Mouse (Mus musculus): ENCODE data around the gene Srpx. TPM values are rescaled to one million over a fixed set of nuclear protein-coding genes. Genes with fewer than 3 reads are reported as not detected.

Gene Srpx
- 2.5 and 3.1 TPM in 2 replicates for polyA plus RNA-seq (2016; fragmentation: Nextera tagmentation; extraction: Ambion mirVana)

DNA sequence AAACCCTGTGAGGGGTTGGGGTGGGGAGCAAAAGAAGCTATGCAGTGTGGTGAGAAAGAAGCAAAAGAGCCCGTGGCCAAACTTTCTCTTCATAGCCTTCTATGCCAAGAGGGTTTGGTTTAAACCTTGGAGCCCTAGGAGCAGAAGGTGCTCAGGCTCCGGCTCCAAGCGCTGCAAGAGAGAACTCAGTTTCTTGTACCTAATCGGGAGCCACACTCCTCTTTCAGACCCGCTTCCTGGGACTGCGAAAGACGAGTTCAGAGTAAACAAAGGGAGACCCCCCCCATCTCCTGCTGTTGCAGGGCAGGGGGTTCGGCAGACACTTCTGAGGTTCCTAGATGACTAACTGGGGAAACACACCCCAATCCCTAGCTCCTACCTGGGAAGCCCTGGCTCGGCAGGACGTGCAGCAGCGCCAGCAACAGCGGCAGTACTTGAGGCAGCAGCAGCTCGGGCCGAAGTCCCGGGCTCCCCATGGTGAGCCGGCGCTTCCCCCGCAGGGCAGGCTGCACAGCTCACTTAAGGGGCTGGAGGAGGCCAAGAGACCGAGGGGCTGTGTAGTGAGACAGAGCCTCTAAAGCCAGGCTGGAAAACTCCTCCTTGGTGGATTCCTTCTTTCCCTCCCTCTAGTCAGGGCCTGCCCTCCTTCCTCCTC is at the start of gene Srpx:
Gene Srpx, minus strand, starts transcription at position 645 of the 655 bp plus-strand sequence.
- H3K27ac ChIP-seq: peak within 1 kb of the TSS; percentile 75
- no peaks in the 10 kb centered on the region for H3K36me3 ChIP-seq (replicated peaks)
- peaks cover 10% of the 10 kb centered on the region for H3K4me1 ChIP-seq
- H3K27me3 ChIP-seq (ENCODE audit: poor library complexity, severe bottlenecking): peaks cover 32% of the 10 kb centered on the region
- peak within 1 kb of the TSS; percentile 46 for H3K4me3 ChIP-seq
- H3K9me3 ChIP-seq: no peaks in the 10 kb centered on the region
- WGBS: 23% methylated on average over 19 of the region's 19 CpGs
- DNase-seq (ENCODE audit: extremely low spot score, low spot score): peak; percentile 15

DNA sequence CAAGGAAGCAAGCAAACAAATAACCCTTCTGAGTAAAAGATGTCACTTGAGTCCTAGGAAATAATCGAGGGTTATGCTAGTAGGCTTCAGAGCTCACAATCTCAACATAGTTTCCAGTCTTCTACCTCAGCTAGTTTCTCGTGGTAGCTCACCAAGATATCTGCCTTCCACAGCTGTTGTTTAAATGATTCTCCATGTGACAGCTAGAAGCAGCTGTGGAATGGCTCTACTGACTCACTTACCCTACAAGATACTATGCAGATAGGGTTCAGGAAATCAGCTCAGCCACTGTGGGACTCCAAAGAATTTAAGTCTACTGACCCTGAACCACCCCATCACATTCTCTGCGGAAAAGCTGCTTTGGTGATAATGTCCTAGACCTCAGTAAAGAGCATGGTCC is 34.9 kb upstream of the Srpx start:
- Histone ChIP-seq H3K4me3 (no peak overlapping the region), H3K27me3 (ENCODE audit: poor library complexity, severe bottlenecking) (no peaks in the 10 kb centered on the region), H3K36me3 (replicated peaks) (no peaks in the 10 kb centered on the region), H3K9me3 (no peaks in the 10 kb centered on the region), H3K4me1 (no peaks in the 10 kb centered on the region), H3K27ac (no peak overlapping the region)
- no peak for DNase-seq (ENCODE audit: extremely low spot score, low spot score)
- 76% methylated on average over 3 of the region's 3 CpGs for WGBS

DNA sequence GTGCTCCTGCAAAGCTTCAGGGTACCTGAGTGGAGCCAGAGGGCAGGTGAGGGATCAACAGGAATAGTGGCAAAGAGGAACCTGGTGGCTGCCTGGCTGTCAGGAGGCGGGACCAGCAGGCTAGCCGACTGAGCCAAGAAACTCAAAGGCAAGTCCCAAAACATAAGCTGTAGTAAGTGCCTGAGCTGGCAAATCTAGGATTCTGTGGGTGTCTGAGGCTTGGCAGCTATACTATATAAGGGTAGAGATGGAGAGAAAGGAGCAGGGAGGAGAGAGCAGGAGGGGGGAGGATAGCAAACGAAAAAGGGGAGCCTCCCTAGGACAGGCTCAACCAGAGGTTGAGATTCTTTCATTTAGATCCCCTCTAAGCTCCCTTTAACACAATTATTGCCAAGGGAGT is 1.7 kb downstream of the Srpx start:
- peaks cover 32% of the 10 kb centered on the region for H3K27me3 ChIP-seq (ENCODE audit: poor library complexity, severe bottlenecking)
- 46% methylated on average over 3 of the region's 3 CpGs for WGBS
- no peak for DNase-seq (ENCODE audit: extremely low spot score, low spot score)
- H3K36me3 ChIP-seq (replicated peaks): no peaks in the 10 kb centered on the region
- H3K4me3 ChIP-seq: no peak overlapping the region
- no peaks in the 10 kb centered on the region for H3K9me3 ChIP-seq
- H3K4me1 ChIP-seq: peaks cover 10% of the 10 kb centered on the region
- no peak overlapping the region for H3K27ac ChIP-seq

DNA sequence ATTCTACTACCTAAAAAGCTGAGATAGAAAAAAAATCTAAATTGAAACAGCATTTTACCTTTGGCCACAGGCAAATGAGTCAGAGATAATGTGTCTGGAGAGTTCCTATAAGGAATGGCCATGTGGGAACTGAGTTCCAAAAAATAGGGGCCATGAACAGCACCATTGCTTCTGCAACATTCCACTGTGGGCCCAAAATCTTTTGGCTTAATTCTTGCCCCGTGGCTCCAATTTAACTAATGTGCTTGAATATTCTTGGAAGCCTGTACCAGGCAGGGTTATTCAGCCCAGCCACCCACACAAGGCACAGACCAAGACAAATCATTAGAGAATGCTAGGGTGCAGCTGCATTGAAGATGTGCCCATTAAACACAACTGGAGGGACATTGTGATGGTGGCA is 6.8 kb downstream of the Srpx start:
- H3K36me3 ChIP-seq (replicated peaks): no peaks in the 10 kb centered on the region
- H3K4me1 ChIP-seq: no peaks in the 10 kb centered on the region
- WGBS: 71% methylated on average over 1 of the region's 1 CpGs
- H3K27me3 ChIP-seq (ENCODE audit: poor library complexity, severe bottlenecking): 0 out of 2 replicates have a peak, but pooled peaks cover 6% of the 10 kb centered on the region
- H3K27ac ChIP-seq: no peak overlapping the region
- DNase-seq (ENCODE audit: extremely low spot score, low spot score): no peak
- no peak overlapping the region for H3K4me3 ChIP-seq
- H3K9me3 ChIP-seq: no peaks in the 10 kb centered on the region

DNA sequence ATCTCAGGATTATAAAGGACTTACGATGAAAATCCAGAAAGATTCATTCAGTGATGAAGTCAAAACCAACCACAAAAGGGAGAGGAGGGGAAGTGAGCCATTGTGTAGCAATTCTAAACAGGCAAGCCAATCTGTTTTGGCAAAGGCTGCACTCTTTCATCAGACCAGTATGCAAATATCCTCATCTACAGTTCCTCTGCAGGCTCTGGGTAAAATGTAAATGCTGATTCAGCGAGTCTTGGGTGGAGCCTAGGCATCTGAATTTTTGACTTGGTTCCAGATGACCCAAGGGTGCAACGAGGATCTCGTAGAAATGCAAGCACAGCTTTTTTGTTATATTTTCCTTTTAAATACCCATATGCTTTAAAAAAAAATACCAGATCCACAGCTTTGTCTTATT is 9.0 kb downstream of the Srpx start:
- Histone ChIP-seq H3K36me3 (replicated peaks) (no peaks in the 10 kb centered on the region), H3K4me3 (no peak overlapping the region), H3K9me3 (no peaks in the 10 kb centered on the region), H3K27ac (no peak overlapping the region), H3K27me3 (ENCODE audit: poor library complexity, severe bottlenecking) (no peaks in the 10 kb centered on the region), H3K4me1 (no peaks in the 10 kb centered on the region)
- 78% methylated on average over 4 of the region's 4 CpGs for WGBS
- no peak for DNase-seq (ENCODE audit: extremely low spot score, low spot score)

DNA sequence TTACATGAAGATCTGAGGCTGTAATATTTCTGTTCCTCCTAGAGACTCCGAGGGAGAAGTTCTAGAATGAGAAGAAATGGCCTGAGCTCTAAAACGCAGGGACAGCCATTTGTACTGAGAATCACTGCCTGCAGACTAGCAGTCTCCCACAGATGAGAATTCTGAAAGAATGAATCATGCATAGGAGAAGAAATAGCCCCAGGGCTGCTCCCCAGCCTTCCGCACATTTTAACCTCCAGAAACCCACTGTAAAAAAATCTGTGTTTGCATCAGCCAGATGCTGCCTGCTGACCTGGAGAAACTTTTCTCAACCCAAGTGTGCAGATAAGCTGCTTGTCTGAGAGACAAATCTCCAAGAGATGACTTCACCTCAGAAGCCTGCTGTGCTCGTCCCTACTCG is 12.0 kb downstream of the Srpx start:
- no peak overlapping the region for H3K27ac ChIP-seq
- H3K36me3 ChIP-seq (replicated peaks): no peaks in the 10 kb centered on the region
- WGBS: 71% methylated on average over 5 of the region's 5 CpGs
- H3K4me3 ChIP-seq: no peak overlapping the region
- H3K9me3 ChIP-seq: no peaks in the 10 kb centered on the region
- DNase-seq (ENCODE audit: extremely low spot score, low spot score): no peak
- no peaks in the 10 kb centered on the region for H3K27me3 ChIP-seq (ENCODE audit: poor library complexity, severe bottlenecking)
- H3K4me1 ChIP-seq: no peaks in the 10 kb centered on the region

DNA sequence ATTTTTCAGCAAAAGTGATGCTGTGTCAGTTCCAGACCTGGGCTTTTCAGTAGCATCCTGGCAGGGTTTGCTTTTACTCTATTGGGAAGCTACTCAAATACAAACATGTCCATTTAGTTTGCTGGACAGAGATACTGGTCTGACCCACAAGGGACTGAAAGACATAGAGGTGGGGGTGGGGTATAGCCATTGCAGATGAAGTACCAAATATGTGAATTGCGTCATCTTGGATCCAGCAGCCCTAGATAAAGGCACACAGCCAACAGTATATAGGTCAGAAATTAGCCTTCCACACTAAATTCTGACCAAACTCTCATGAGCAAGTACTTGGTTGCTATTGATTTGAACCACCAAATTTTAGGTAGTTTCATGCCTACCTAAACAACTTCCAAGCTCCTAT is 14.8 kb downstream of the Srpx start:
- no peak for DNase-seq (ENCODE audit: extremely low spot score, low spot score)
- no peaks in the 10 kb centered on the region for H3K27me3 ChIP-seq (ENCODE audit: poor library complexity, severe bottlenecking)
- 84% methylated on average over 1 of the region's 1 CpGs for WGBS
- no peak overlapping the region for H3K4me3 ChIP-seq
- H3K27ac ChIP-seq: no peak overlapping the region
- H3K9me3 ChIP-seq: no peaks in the 10 kb centered on the region
- H3K36me3 ChIP-seq (replicated peaks): no peaks in the 10 kb centered on the region
- no peaks in the 10 kb centered on the region for H3K4me1 ChIP-seq

DNA sequence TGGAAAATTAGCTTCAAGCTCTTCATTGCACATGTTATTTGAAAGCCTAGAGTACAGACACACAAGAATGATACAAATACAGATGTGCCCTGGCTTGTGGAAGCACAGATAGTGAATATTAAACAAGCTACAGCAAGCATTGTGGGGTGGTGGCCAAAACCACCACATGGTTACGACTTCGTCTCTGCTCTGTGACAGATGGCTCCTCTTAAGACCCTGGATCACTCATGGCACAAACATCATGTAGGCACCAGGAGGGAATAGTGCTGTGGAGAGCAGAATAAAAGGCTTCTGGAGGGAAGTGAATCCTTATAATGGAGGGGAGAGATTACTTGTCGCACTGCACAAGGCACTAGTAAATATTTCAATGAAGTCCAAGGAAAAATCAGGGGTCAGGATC is 21.7 kb downstream of the Srpx start:
- no peaks in the 10 kb centered on the region for H3K36me3 ChIP-seq (replicated peaks)
- H3K4me1 ChIP-seq: peaks cover 4% of the 10 kb centered on the region
- H3K9me3 ChIP-seq: no peaks in the 10 kb centered on the region
- no peak overlapping the region for H3K4me3 ChIP-seq
- no peaks in the 10 kb centered on the region for H3K27me3 ChIP-seq (ENCODE audit: poor library complexity, severe bottlenecking)
- H3K27ac ChIP-seq: no peak overlapping the region
- WGBS: 82% methylated on average over 3 of the region's 3 CpGs
- no peak for DNase-seq (ENCODE audit: extremely low spot score, low spot score)

DNA sequence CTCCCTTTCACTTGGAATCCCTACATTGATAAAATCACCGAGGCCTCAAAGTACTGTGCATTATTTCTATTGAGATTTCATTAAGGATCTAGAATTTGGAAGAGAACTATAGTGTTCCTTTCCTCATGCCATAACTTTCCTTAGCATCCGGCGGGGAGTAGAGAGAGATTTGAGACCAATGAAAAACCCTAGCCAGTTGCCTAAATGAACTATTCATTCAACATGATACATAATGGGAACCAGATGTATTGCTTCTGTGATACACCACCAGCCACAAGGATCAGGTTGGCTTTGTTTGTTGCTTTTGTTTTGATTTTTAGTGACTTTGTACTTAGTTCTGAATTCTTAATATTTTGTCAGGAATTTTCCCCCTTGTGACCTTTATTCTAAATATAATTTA is 37.1 kb downstream of the Srpx start:
- Histone ChIP-seq H3K4me1 (no peaks in the 10 kb centered on the region), H3K9me3 (no peaks in the 10 kb centered on the region), H3K36me3 (replicated peaks) (no peaks in the 10 kb centered on the region), H3K4me3 (no peak overlapping the region), H3K27me3 (ENCODE audit: poor library complexity, severe bottlenecking) (no peaks in the 10 kb centered on the region), H3K27ac (no peak overlapping the region)
- WGBS: 59% methylated on average over 3 of the region's 3 CpGs
- no peak for DNase-seq (ENCODE audit: extremely low spot score, low spot score)

DNA sequence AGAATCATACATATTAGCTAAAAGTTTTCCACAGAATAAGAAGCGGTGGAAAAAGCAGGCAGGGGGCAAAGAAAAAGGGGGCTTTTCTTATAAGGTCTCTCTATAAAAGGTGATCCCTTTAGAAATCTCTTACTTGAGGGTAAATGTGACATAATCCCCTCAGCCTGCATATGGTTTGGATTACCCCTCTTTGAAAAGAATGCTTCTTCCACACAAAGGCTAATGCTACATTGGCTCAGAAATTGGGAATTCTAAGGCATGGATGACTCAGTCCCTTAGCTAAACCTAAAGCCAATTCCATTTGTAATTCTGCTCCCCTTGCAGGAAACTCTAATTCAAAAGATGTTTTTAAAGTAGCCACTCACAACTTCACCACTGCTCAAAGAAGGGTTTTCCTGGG is 37.5 kb downstream of the Srpx start:
- no peak for DNase-seq (ENCODE audit: extremely low spot score, low spot score)
- Histone ChIP-seq H3K9me3 (no peaks in the 10 kb centered on the region), H3K4me1 (no peaks in the 10 kb centered on the region), H3K27me3 (ENCODE audit: poor library complexity, severe bottlenecking) (no peaks in the 10 kb centered on the region), H3K4me3 (no peak overlapping the region), H3K27ac (no peak overlapping the region), H3K36me3 (replicated peaks) (no peaks in the 10 kb centered on the region)
- WGBS: 41% methylated on average over 1 of the region's 1 CpGs

DNA sequence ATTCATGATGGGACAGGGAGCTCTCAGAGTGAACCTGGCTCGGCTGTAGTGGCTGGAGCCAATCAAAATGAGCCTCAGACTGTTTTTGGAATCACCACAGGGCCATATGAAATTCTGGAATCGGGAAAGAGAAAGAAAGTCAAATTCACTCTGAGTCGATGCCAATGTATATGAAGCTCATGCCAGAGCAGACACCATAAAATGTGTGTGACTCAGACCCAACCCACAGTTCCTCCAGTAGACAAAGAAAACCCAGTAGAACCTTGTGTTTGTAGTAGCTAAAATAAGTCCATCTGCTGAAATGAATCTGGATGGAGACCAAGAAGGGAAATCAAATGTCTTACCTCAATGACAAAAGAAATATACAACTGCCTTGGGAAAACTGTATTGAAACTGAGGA is 43.5 kb downstream of the Srpx start:
- Histone ChIP-seq H3K27ac (no peak overlapping the region), H3K36me3 (replicated peaks) (no peaks in the 10 kb centered on the region), H3K27me3 (ENCODE audit: poor library complexity, severe bottlenecking) (no peaks in the 10 kb centered on the region), H3K4me3 (no peak overlapping the region), H3K9me3 (no peaks in the 10 kb centered on the region), H3K4me1 (no peaks in the 10 kb centered on the region)
- DNase-seq (ENCODE audit: extremely low spot score, low spot score): no peak
- 81% methylated on average over 3 of the region's 3 CpGs for WGBS

DNA sequence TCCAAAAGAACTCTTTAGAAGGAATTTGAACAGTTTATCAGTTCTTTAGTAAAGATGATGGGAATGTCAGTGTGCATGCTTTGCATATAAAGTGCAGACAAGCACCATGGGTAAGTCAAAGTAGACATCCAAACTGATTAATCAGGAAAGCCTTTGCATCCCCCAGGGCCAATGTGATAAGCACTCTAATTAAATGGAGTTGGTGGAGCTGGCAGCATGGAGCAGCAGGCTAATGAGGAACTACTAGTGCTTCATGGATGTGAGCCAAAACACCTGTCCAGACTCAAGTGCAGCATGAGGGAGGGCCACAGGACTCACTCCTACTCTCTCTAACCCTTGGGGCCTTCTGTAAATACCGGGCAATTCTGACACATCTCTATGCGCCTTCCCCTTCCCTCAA is 46.0 kb downstream of the Srpx start:
- 91% methylated on average over 2 of the region's 2 CpGs for WGBS
- H3K9me3 ChIP-seq: no peaks in the 10 kb centered on the region

DNA sequence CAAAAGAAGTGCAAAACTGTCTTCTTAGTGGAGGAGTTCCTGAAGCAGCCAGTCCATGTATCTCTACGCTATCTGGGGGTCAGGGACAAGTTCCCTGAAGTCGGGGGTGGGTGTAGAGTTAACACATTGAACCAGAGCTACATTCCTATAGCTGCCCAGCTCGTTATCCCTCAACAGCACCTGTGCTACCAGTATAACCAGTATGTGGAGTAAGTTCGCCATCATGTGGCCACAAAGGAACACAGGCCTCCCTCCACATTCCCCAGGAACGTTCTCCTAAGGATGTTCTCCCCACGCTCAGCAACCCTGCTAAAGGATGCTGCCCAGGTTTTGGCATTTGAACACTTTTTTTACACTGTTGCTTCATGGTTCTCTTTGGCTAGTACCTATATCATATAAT is 46.8 kb downstream of the Srpx start:
- Histone ChIP-seq H3K4me3 (no peak overlapping the region), H3K4me1 (no peaks in the 10 kb centered on the region), H3K27ac (no peak overlapping the region), H3K27me3 (ENCODE audit: poor library complexity, severe bottlenecking) (no peaks in the 10 kb centered on the region), H3K36me3 (replicated peaks) (no peaks in the 10 kb centered on the region), H3K9me3 (no peaks in the 10 kb centered on the region)
- DNase-seq (ENCODE audit: extremely low spot score, low spot score): no peak
- WGBS: 39% methylated on average over 6 of the region's 6 CpGs

More for the DNA sequence above, 46.0 kb downstream of the Srpx start:
- Histone ChIP-seq H3K27me3 (ENCODE audit: poor library complexity, severe bottlenecking) (no peaks in the 10 kb centered on the region), H3K36me3 (replicated peaks) (no peaks in the 10 kb centered on the region), H3K4me1 (no peaks in the 10 kb centered on the region), H3K4me3 (no peak overlapping the region), H3K27ac (no peak overlapping the region)
- no peak for DNase-seq (ENCODE audit: extremely low spot score, low spot score)

DNA sequence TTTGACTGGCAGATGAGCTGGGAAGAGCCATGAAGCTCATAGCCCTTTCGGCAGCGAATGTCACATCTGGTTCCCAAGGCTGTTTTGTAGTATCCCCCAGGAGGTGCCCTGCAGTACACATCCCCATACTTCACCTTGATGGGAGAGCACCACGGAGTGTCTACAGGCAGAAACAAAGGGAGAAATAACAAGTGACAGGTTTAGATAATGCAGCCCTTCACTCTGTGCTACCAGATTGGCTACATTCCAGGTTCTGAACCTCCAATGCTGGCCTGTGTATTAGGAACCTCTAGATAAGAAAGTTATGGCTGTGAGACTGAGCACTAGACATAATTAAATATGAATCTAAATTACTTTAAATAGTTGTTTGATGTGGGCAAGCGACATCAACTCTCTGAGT is 48.1 kb downstream of the Srpx start:
- Histone ChIP-seq H3K27ac (no peak overlapping the region), H3K4me1 (no peaks in the 10 kb centered on the region), H3K27me3 (ENCODE audit: poor library complexity, severe bottlenecking) (no peaks in the 10 kb centered on the region), H3K4me3 (no peak overlapping the region), H3K36me3 (replicated peaks) (no peaks in the 10 kb centered on the region), H3K9me3 (no peaks in the 10 kb centered on the region)
- WGBS: 73% methylated on average over 4 of the region's 4 CpGs
- no peak for DNase-seq (ENCODE audit: extremely low spot score, low spot score)
